Mouse (Mus musculus): ENCODE measurements at regions not wholly inside any gene's neighbourhood (a gene's known extent, or its start where the extent isn't known, plus 50 kb on each side); places are given as distances from the start of the nearest gene placed in this dataset.

DNA sequence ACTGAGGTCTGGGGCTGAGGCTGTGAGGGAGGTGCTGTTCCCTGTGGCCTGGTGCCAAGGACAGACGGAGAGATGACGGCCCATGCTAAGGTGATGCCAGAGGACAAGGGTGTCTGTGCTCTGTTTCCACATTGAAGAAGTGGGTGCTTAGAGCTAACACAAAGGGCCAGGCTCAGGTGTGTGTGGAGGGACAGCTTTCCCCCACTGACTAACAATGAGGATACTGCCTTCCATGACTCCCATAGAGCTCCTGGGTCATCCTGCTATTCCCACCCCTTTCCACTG is 170.9 kb downstream of the Emx2 start:
- 85% methylated on average over 2 of the region's 2 CpGs for WGBS
- no peaks in the 10 kb centered on the region for H3K36me3 ChIP-seq (ENCODE audit: control insufficient read depth, insufficient read depth, low read length)
- no peak overlapping the region for H3K9ac ChIP-seq (ENCODE audit: low read depth, low read length, severe bottlenecking)
- H3K4me2 ChIP-seq (replicated peaks; ENCODE audit: low read depth, low read length, severe bottlenecking), result no peak overlapping the region
- no peaks in the 10 kb centered on the region for H3K4me1 ChIP-seq (ENCODE audit: control insufficient read depth, insufficient read depth, low read length)
- no peaks in the 10 kb centered on the region for H3K27me3 ChIP-seq (ENCODE audit: control insufficient read depth, insufficient read depth, low read length)
- H3K27ac ChIP-seq (replicated peaks; ENCODE audit: low read depth, low read length), result no peak overlapping the region
- no peak for TF ChIP-seq POLR2A (IDR thresholded peaks at IDR 0.05; ENCODE audit: borderline replicate concordance, extremely low read depth, insufficient read depth, insufficient read length)
- ATAC-seq (ENCODE audit: low FRiP score, low read depth) (no peak), DNase-seq (ENCODE audit: low spot score) (no peak)
- no peaks in the 10 kb centered on the region for H3K9me3 ChIP-seq (ENCODE audit: control insufficient read depth, low read length)
- no peak overlapping the region for H3K4me3 ChIP-seq (replicated peaks; ENCODE audit: low read length)

DNA sequence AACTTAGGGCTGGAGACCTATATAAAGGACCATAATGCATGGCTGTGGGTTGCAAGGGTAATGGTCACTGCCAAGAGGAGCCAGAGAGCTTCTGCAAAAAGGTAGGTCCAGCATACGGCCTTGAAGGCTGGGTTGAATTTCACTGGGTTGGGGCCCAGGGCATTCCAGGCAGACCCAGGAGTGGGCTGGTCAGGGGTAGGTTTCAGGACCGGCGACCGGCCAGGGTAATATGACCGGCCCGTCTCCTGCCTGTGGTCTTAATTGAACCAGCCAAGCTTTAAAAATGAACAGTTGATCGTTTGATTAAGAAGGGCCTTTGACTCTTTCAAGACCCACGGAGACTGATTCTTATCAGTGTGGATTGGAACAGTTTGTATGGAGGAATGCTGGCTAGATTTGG is 171.9 kb downstream of the Emx2 start:
- Histone ChIP-seq H3K9me3 (ENCODE audit: control insufficient read depth, low read length) (no peaks in the 10 kb centered on the region), H3K4me2 (replicated peaks; ENCODE audit: low read depth, low read length, severe bottlenecking) (no peak overlapping the region), H3K4me3 (replicated peaks; ENCODE audit: low read length) (no peak overlapping the region), H3K27ac (replicated peaks; ENCODE audit: low read depth, low read length) (no peak overlapping the region), H3K4me1 (ENCODE audit: control insufficient read depth, insufficient read depth, low read length) (no peaks in the 10 kb centered on the region), H3K9ac (ENCODE audit: low read depth, low read length, severe bottlenecking) (no peak overlapping the region), H3K36me3 (ENCODE audit: control insufficient read depth, insufficient read depth, low read length) (no peaks in the 10 kb centered on the region), H3K27me3 (ENCODE audit: control insufficient read depth, insufficient read depth, low read length) (no peaks in the 10 kb centered on the region)
- DNase-seq (ENCODE audit: low spot score) (no peak), ATAC-seq (ENCODE audit: low FRiP score, low read depth) (no peak)
- no peak for TF ChIP-seq POLR2A (IDR thresholded peaks at IDR 0.05; ENCODE audit: borderline replicate concordance, extremely low read depth, insufficient read depth, insufficient read length)
- WGBS, result 54% methylated on average over 8 of the region's 8 CpGs

DNA sequence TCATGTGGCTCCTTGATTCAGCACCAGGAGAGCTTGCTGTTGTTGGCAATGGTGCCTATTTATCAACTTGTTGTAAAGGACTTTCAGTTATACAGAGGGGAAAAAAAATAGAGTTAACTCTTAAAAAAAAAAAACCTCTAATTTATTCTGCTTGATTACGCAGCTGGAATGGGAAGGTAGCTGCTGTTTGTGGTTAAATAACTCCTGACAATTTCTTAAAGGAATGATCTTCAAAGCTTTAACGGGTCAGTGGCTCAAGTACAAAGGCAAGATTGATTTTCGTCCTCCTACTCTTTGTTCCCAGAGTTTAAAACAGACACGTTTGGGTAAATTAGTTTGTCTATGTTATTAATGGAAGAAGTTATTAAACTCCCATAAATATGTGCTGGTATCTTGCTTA is 172.5 kb downstream of the Emx2 start:
- no peaks in the 10 kb centered on the region for H3K36me3 ChIP-seq (ENCODE audit: control insufficient read depth, insufficient read depth, low read length)
- H3K9me3 ChIP-seq (ENCODE audit: control insufficient read depth, low read length), result no peaks in the 10 kb centered on the region
- 53% methylated on average over 4 of the region's 4 CpGs for WGBS
- no peak overlapping the region for H3K9ac ChIP-seq (ENCODE audit: low read depth, low read length, severe bottlenecking)
- DNase-seq (ENCODE audit: low spot score), result no peak
- H3K4me3 ChIP-seq (replicated peaks; ENCODE audit: low read length), result no peak overlapping the region
- TF ChIP-seq POLR2A (IDR thresholded peaks at IDR 0.05; ENCODE audit: borderline replicate concordance, extremely low read depth, insufficient read depth, insufficient read length), result no peak
- ATAC-seq (ENCODE audit: low FRiP score, low read depth), result no peak
- H3K4me2 ChIP-seq (replicated peaks; ENCODE audit: low read depth, low read length, severe bottlenecking), result no peak overlapping the region
- H3K27ac ChIP-seq (replicated peaks; ENCODE audit: low read depth, low read length), result no peak overlapping the region
- H3K4me1 ChIP-seq (ENCODE audit: control insufficient read depth, insufficient read depth, low read length), result peaks cover 3% of the 10 kb centered on the region
- H3K27me3 ChIP-seq (ENCODE audit: control insufficient read depth, insufficient read depth, low read length), result peaks cover under 1% of the 10 kb centered on the region; the same call in 1 of the 2 replicates

DNA sequence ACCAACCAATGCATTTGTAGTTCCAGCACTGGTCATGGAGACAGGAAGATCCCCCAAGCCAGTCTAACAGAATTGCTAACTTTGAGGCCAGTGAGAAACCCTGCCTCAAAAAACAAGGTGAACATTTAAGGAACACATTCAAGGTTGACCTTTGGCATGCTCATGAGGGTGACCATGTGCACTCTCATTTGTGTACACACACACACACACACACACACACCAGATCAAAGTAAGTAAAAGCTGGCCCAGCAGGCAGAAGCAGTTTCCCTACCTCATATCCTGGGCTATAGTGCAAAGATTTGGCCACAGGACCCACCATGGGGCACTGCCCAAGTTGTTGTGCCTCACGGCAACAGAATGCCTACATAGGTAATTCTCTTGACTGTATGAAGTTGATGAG is 173.4 kb downstream of the Emx2 start:
- WGBS, result 59% methylated on average over 1 of the region's 1 CpGs
- ATAC-seq (ENCODE audit: low FRiP score, low read depth) (no peak), DNase-seq (ENCODE audit: low spot score) (no peak)
- no peak overlapping the region for H3K4me2 ChIP-seq (replicated peaks; ENCODE audit: low read depth, low read length, severe bottlenecking)
- TF ChIP-seq POLR2A (IDR thresholded peaks at IDR 0.05; ENCODE audit: borderline replicate concordance, extremely low read depth, insufficient read depth, insufficient read length), result no peak
- no peak overlapping the region for H3K9ac ChIP-seq (ENCODE audit: low read depth, low read length, severe bottlenecking)
- H3K4me1 ChIP-seq (ENCODE audit: control insufficient read depth, insufficient read depth, low read length), result peaks cover 9% of the 10 kb centered on the region
- H3K9me3 ChIP-seq (ENCODE audit: control insufficient read depth, low read length), result no peaks in the 10 kb centered on the region
- H3K27me3 ChIP-seq (ENCODE audit: control insufficient read depth, insufficient read depth, low read length), result peaks cover 7% of the 10 kb centered on the region
- no peak overlapping the region for H3K27ac ChIP-seq (replicated peaks; ENCODE audit: low read depth, low read length)
- H3K36me3 ChIP-seq (ENCODE audit: control insufficient read depth, insufficient read depth, low read length), result no peaks in the 10 kb centered on the region
- H3K4me3 ChIP-seq (replicated peaks; ENCODE audit: low read length), result no peak overlapping the region

DNA sequence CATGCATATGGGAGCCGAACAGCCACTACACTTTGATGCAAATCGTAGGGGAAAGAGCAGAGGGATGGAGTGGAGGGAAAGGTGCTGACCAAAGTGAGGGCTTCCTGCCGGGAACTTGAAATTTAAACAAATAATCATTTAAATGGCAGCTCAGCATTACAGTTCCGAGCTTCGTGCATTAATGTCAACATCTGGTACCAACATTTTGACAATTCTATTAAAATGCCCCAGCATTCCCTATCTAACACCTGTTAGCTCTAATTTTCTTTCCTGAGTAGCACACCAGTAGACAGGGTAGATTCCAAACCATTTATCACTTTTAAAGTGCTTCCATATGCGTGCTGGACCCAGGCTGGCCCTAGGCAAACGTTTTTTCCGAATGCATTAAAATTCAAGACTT is 178.1 kb downstream of the Emx2 start:
- Histone ChIP-seq H3K4me3 (replicated peaks; ENCODE audit: low read length) (no peak overlapping the region), H3K9ac (ENCODE audit: low read depth, low read length, severe bottlenecking) (no peak overlapping the region), H3K27ac (replicated peaks; ENCODE audit: low read depth, low read length) (no peak overlapping the region), H3K4me2 (replicated peaks; ENCODE audit: low read depth, low read length, severe bottlenecking) (no peak overlapping the region; the same call in 1 of the 2 replicates), H3K4me1 (ENCODE audit: control insufficient read depth, insufficient read depth, low read length) (peaks cover 15% of the 10 kb centered on the region), H3K9me3 (ENCODE audit: control insufficient read depth, low read length) (no peaks in the 10 kb centered on the region), H3K27me3 (ENCODE audit: control insufficient read depth, insufficient read depth, low read length) (peaks cover 7% of the 10 kb centered on the region), H3K36me3 (ENCODE audit: control insufficient read depth, insufficient read depth, low read length) (no peaks in the 10 kb centered on the region)
- DNase-seq (ENCODE audit: low spot score) (no peak), ATAC-seq (ENCODE audit: low FRiP score, low read depth) (peak; percentile 44; the same call in 1 of the 2 replicates)
- TF ChIP-seq POLR2A (IDR thresholded peaks at IDR 0.05; ENCODE audit: borderline replicate concordance, extremely low read depth, insufficient read depth, insufficient read length), result no peak
- 9% methylated on average over 8 of the region's 8 CpGs for WGBS

DNA sequence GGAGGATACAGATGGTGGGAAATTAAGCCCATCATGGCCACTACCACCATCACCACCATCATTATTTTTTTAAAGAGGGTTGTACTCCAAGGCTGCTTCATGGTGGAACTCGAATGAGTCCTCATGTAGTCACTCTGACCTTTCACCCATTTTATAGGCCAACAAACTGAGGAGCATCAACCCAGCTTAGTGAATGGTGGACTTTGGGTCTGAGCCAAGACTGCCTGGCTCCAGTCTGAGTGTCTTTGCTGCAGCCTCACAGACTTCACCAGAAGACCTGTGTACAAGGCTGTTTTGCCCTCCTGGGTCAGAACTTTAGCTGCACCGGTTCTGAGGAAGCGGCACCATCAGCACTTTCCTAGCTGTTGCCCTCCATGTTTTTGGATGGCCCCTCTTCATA is 184.4 kb downstream of the Emx2 start:
- Histone ChIP-seq H3K9ac (ENCODE audit: low read depth, low read length, severe bottlenecking) (no peak overlapping the region), H3K9me3 (ENCODE audit: control insufficient read depth, low read length) (no peaks in the 10 kb centered on the region), H3K4me1 (ENCODE audit: control insufficient read depth, insufficient read depth, low read length) (peaks cover 9% of the 10 kb centered on the region; the same call in 1 of the 2 replicates), H3K4me2 (replicated peaks; ENCODE audit: low read depth, low read length, severe bottlenecking) (no peak overlapping the region), H3K36me3 (ENCODE audit: control insufficient read depth, insufficient read depth, low read length) (no peaks in the 10 kb centered on the region), H3K27me3 (ENCODE audit: control insufficient read depth, insufficient read depth, low read length) (no peaks in the 10 kb centered on the region), H3K27ac (replicated peaks; ENCODE audit: low read depth, low read length) (no peak overlapping the region), H3K4me3 (replicated peaks; ENCODE audit: low read length) (no peak overlapping the region)
- DNase-seq (ENCODE audit: low spot score), result no peak
- no peak for ATAC-seq (ENCODE audit: low FRiP score, low read depth)
- no peak for TF ChIP-seq POLR2A (IDR thresholded peaks at IDR 0.05; ENCODE audit: borderline replicate concordance, extremely low read depth, insufficient read depth, insufficient read length)
- WGBS, result 80% methylated on average over 3 of the region's 3 CpGs

Measured in limb, embryonic 14.5 days (tissue).